17 mouse cellular contexts compared by ENCODE assay signal in the genomic region with DNA sequence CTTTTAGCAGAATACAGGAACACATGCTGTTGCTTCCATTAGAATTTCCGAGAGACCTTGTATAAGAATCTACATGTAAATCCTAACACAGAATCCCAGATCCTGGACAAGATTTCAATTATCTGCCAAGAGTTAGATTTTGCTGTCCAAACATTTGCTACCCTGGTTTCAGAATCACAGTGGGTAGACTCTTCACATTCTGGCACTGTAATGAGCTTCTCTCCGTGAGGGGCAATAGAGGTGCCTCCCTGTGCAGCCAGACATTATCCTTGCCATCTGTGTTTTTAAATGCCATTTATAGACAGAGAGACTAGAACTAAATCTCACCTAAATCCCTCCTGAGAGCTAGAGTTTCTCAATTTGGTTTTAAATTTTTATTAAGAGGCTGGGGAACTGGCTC.
"Had no signal": no experiment of that assay in that cellular context is flagged by ENCODE, and none has a peak within 500 bp of the region (broad histone marks: within the 10 kb centered on the region; RNA-seq: fewer than 3 reads in every experiment).

No protein-coding gene starts in this region.

- DNase-seq: kidney, adult 8-10 months; kidney, postnatal 10 days; kidney, postnatal 36 days; left cerebral cortex, postnatal 4 days; liver, embryonic 13.5 days; lung, adult 2 months; lung, postnatal 14 days; lung, postnatal 4 days; right cerebral cortex, adult 18-20 months; right cerebral cortex, postnatal 14 days; spleen, adult 18-20 months; thymus, postnatal 25 days had no signal

- ATAC-seq: midbrain, embryonic 13.5 days had no signal

- H3K4me3 ChIP-seq: kidney, embryonic 15.5 days; liver, embryonic 13.5 days; midbrain, embryonic 13.5 days; neural tube, embryonic 12.5 days; neural tube, embryonic 15.5 days; stomach, embryonic 15.5 days had no signal

- H3K4me1 ChIP-seq: kidney, embryonic 15.5 days; liver, embryonic 13.5 days; midbrain, embryonic 13.5 days; neural tube, embryonic 12.5 days; neural tube, embryonic 15.5 days; stomach, embryonic 15.5 days had no signal

- H3K9ac ChIP-seq: kidney, embryonic 15.5 days; liver, embryonic 13.5 days; midbrain, embryonic 13.5 days; neural tube, embryonic 12.5 days; neural tube, embryonic 15.5 days; stomach, embryonic 15.5 days had no signal

- H3K36me3 ChIP-seq: kidney, embryonic 15.5 days; liver, embryonic 13.5 days; midbrain, embryonic 13.5 days; neural tube, embryonic 12.5 days; neural tube, embryonic 15.5 days; stomach, embryonic 15.5 days had no signal

- H3K27ac ChIP-seq: kidney, embryonic 15.5 days; liver, embryonic 13.5 days; midbrain, embryonic 13.5 days; neural tube, embryonic 12.5 days; neural tube, embryonic 15.5 days; stomach, embryonic 15.5 days had no signal

- H3K4me2 ChIP-seq: kidney, embryonic 15.5 days; liver, embryonic 13.5 days; midbrain, embryonic 13.5 days; neural tube, embryonic 12.5 days; neural tube, embryonic 15.5 days; stomach, embryonic 15.5 days had no signal

- H3K9me3 ChIP-seq: kidney, embryonic 15.5 days; liver, embryonic 13.5 days; midbrain, embryonic 13.5 days; neural tube, embryonic 12.5 days; neural tube, embryonic 15.5 days; stomach, embryonic 15.5 days had no signal

- H3K27me3 ChIP-seq: kidney, embryonic 15.5 days; liver, embryonic 13.5 days; midbrain, embryonic 13.5 days; neural tube, embryonic 12.5 days; neural tube, embryonic 15.5 days; stomach, embryonic 15.5 days had no signal
